Mouse (Mus musculus): ENCODE data around the gene Kcnd3.

Gene Kcnd3

DNA sequence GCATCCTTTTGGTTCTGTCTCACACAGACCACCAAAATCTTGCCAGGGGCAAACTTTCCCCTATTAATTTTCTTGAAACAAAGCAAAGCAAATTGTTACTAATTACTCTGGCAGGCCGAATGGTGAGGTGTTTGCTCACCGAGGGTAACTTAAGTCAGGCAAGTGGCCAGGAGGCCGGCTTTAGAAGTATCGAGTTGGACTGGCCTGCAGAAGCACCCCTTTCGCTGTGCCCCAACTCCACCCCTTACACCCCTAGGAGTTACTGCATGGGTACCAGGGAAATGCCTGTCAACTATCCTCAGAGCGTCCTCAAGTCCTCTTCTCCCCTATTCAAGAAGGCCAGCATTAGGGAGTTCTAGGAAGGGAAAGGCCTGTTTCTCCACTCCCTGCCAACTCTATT is 251.4 kb downstream of the Kcnd3 start:
- POLR2A ChIA-PET, result interaction anchor here in 2 of 4 experiments (0.9 to 1.5 kb wide), 5 partner anchors 10 to 845 kb away, joined by 3 to 7 read pairs (median 4); partner anchors contain the start of genes Cept1 (in 1 of the 2) and Dram2 (in 1 of the 2)
- CTCF ChIA-PET, result interaction anchor here in 1 of 4 experiments (2.3 kb wide), 1 partner anchor 23 kb away, joined by 9 read pairs; no protein-coding TSS in a partner anchor

DNA sequence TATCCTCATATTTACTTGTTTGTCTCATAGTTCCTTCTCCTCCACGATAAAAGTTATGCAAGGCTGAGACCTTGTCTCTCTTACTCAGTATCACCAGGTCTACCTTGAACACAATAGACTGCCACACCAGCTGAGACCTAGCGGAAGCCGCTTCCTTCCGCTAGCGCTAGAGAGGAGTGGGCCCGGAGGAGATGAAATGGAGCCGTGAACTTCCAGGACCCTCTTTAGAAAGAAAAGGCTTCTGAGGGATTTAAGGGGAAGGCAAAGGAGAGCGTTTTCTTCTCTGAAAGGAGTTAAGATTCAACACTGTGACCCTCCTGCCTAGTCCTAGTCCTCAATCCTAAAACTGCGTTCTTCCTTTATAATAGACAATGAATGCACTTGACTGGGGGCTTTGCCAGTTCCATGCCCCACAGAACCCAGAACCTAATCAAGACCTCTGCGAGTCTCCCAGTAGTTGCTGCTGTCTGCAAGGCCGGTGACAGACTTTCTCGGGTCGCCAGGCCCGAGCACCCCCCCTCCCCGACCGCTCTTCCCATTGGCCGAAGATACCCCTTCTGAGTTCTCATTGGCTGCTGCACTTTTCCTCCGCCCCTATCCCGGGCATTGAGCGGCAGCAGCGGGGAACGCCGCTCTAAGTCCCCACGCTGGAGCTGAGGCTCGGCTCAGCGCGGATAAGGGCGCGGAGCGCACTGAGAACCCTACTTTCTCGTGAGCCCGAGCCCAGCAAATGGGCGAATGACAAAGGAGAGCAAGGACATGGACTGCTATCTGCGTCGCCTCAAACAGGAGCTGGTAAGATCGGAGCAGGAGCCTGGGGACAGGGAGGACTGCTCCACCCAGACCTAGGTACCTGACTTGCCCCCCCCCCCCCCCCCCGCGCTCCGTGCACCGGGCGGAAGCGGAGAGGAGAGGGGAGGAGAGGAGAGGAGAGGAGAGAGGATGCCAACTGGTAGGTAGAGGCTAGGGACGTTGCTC is 252.2 kb downstream of the Kcnd3 start, which contains the start of gene Inka2:
Gene Inka2, plus strand, starts transcription at position 569 of the 978 bp plus-strand sequence.
- POLR2A ChIA-PET, result interaction anchor here in 3 of 4 experiments (0.6 to 1.8 kb wide), 22 partner anchors 10 to 1065 kb away, joined by 3 to 11 read pairs (median 4); partner anchors contain the start of genes Wdr77 (in 2 of the 3), Atp5f1 (in 1 of the 3), Cept1 (in 1 of the 3) and Ddx20 (in 1 of the 3)

DNA sequence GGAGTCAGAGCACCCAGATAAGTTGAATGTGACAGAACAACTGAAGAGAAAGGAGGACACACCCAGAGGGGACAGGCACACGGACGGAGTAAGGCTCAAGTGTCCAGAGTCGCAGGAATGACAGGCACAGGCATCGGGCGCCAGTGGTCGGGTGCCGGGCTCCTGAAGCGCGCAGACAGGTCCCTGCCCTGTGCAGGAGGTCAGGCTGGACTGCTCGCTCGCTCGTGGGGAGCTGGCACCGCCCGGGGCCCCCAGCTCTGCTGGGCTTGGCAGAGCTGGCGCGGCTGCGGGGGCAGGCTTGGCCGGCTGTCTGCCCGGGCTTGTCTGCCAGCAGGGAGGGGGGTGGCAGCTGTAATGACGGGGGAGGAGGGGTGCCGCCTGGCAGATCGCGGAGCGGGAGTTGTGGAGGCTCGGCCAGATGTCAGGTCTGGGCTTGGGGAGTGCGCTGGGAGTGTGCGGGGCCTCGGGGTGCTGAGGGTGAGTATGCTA is 253.0 kb downstream of the Kcnd3 start:
- ChIA-PET CTCF (interaction anchor here in 3 of 4 experiments (1.0 to 2.3 kb wide), 3 partner anchors 21 to 22 kb away, joined by 3 to 9 read pairs (median 7); no protein-coding TSS in a partner anchor), POLR2A (interaction anchor here in 3 of 4 experiments (0.6 to 1.8 kb wide), 22 partner anchors 11 to 1066 kb away, joined by 3 to 11 read pairs (median 3); partner anchors contain the start of genes Wdr77 (in 2 of the 3), Atp5f1 (in 1 of the 3) and Ddx20 (in 1 of the 3))

More for the DNA sequence above, 252.2 kb downstream of the Kcnd3 start, which contains the start of gene Inka2:
- CTCF ChIA-PET, result interaction anchor here in 2 of 4 experiments (0.7 to 2.3 kb wide), 3 partner anchors 17 to 23 kb away, joined by 3 to 9 read pairs (median 7); no protein-coding TSS in a partner anchor

DNA sequence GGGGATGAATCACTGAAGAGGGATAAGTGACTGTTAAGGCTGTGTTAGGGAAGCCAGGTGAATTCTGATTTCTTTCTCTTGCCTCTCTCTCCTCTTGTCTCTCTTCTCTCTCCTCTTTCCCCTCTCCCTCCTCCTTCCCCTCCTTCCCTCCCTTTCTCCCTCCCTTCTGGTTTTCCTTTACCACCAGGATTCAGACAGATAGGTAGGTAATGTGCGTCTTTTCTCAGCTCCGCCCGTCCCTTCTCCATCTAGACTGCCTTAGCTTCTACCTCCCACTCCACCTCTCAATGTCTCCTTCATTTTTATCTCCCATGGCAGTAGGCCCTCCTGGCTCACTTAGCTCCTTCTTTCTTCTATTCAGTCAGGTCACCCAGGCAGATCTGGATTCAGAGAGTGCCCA is 253.4 kb downstream of the Kcnd3 start:
- ChIA-PET CTCF (interaction anchor here in 3 of 4 experiments (1.0 to 2.3 kb wide), 3 partner anchors 20 to 21 kb away, joined by 3 to 9 read pairs (median 7); no protein-coding TSS in a partner anchor), POLR2A (interaction anchor here in 3 of 4 experiments (0.6 to 1.8 kb wide), 10 partner anchors 11 to 585 kb away, joined by 3 to 11 read pairs (median 4); partner anchors contain the start of genes Wdr77 (in 2 of the 3), Atp5f1 (in 1 of the 3) and Ddx20 (in 1 of the 3))

DNA sequence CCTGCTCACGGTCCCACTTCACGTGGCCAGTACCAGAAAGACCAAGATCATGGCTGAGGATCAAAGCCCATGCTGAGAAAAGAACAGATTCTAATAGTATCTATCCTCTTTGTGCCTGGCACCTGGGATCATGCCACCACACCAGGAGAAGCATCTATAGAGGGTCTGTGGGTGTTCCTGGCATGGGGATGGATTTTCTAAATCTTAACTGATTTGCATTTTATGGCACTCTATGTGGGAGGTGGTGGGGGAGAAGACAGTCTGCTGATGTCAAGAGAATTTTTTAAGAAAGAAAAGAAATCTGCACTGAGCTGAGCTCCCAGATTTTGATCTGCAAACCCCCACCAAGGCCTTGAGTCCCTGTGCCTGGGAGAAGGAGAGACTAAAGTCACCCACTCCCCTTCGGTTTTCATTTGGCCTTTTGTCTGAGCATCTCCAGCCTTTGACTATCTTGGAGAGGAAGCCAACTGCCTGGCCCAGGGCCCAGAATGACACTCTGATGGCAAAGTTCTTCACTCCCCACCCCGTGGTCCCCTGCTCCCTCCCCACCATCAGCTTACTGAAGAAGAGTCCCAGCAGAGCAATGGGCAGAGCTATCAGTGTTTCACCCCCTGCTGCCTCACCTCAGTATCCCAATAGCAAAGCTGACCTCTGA is 254.4 kb downstream of the Kcnd3 start:
- CTCF ChIA-PET, result no interaction called here
- POLR2A ChIA-PET, result interaction anchor here in 1 of 4 experiments (1.3 to 1.4 kb wide), 2 partner anchors 17 to 186 kb away, joined by 3 read pairs; no protein-coding TSS in a partner anchor

DNA sequence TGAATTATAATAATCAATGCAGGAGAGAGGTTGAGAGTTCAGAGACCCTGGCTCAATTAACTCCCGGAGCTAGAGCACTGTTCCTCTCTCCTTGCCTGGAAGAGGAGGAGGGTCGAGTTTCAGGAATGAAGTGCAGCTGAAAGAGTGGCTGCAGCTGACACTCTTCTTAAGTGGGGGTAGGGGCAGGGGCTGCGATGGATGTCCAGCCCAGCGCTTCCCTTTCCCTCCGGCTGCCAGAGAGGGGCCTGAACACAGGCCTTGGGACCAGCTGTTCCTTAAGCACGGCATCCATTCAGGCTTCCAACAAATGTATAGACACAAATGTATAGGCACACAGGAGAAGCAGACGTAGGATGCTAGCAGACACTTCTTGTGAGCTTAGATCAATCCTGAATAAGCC is 255.5 kb downstream of the Kcnd3 start:
- ChIA-PET POLR2A (interaction anchor here in 3 of 4 experiments (0.7 to 1.5 kb wide), 4 partner anchors 143 to 487 kb away, joined by 3 read pairs; partner anchors contain the start of gene Wdr77 (in 1 of the 3)), CTCF (no interaction called here)

DNA sequence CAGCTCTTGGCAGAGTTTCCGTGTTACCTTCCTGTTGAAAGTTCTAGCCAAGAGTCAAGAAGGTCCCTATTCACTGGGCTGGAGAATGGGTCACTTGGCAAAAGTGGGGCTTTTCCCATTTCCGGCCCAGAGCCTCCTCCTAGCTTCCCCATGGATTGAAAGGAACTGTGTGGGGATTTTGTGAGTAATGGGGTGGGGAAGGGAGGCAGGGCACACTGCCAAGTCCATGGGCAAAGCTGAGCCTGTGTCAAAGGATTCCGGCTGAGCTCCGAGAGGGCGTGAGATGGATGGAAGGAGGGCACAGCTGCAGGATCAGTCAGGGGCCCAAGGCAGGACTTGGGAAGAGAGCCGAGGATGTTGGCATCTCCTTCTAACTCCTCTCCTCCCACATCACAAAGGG is 258.1 kb downstream of the Kcnd3 start:
- ChIA-PET POLR2A (interaction anchor here in 2 of 4 experiments (0.7 to 1.0 kb wide), 2 partner anchors 17 to 1491 kb away, joined by 3 read pairs; no protein-coding TSS in a partner anchor), CTCF (no interaction called here)

DNA sequence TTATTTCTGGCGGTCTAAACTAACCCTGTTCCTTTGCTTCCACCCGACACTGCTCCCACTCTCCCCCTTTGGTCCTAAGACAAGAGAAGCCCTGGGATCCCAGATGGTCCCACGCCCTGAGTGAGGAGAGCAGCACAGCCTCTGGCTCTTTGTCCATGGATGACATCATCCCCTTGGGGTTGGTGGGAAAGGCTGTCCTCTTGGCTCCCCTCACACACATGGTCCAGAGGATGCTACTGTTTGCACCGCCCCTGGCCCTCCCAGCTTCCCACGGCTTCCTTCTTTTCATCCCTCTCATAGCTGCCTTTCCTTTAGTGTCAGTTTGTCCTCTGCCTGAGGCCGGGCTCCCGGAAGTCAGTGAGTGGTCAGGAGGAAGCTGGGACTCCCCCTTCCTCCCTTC is 259.6 kb downstream of the Kcnd3 start:
- POLR2A ChIA-PET, result no interaction called here
- CTCF ChIA-PET, result no interaction called here

DNA sequence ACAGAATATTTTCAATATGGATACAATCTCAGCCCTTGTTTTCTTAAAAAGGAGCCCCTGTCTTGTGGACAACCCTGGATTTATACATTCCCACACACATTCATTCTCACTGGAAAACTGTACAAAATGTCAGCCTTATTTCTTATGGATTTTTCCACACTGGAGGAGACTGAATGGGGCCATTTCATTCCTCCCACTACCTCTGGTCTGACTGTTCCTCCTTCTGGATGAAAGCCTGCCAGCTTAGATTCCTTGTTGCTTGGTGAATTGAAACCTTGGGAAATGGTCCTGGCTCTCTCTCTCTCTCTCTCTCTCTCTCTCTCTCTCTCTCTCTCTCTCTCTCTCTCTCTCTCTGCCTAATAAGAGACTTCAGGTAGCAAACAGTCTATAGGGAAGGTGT is 260.7 kb downstream of the Kcnd3 start:
- POLR2A ChIA-PET, result interaction anchor here in 2 of 4 experiments (0.6 to 1.5 kb wide), 4 partner anchors 26 to 1576 kb away, joined by 3 to 4 read pairs (median 4); partner anchors contain the start of gene Ddx20 (in 1 of the 2)
- CTCF ChIA-PET, result interaction anchor here in 1 of 4 experiments (1.1 kb wide), 1 partner anchor 187 kb away, joined by 4 read pairs; no protein-coding TSS in a partner anchor

DNA sequence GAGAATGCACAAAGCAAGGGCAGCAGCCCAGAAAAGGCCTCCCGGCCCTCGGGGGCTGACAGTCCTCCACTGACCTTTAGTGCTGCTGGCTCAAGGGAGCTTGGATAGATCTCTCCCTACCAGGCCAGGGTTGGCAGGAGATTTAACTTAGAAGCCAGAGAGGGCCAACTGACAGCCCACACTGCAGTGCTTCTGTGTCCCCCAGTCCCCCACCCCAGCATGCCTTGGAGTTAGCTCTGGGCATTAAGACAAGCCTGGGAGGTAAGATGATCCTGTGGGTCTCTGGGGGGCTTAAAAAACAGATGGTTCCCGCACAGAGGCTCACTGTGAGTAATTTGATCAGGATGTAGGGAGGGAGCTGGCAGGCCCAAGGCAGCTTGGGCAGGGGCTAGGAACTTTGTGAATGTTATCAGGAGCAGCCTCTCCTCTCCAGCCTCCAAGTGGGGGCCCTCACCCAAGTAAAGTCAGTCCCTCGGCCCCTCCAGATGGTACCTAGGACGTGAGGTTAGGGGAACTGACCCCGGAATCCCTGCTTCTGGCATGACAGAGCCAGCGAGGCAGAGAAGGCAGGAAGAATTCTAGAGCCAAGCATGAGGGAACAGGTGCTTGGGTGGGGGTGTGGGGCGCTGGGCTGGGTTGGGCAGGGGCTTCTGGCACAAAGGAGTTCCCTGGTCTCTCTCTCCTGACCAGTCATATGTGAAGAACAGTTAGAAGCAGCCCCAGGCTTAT is 262.1 kb downstream of the Kcnd3 start:
- CTCF ChIA-PET, result interaction anchor here in 1 of 4 experiments (0.9 kb wide), 1 partner anchor 26 kb away, joined by 3 read pairs; no protein-coding TSS in a partner anchor
- POLR2A ChIA-PET, result interaction anchor here in 1 of 4 experiments (0.6 to 1.1 kb wide), 2 partner anchors 9 to 231 kb away, joined by 3 to 10 read pairs; no protein-coding TSS in a partner anchor

DNA sequence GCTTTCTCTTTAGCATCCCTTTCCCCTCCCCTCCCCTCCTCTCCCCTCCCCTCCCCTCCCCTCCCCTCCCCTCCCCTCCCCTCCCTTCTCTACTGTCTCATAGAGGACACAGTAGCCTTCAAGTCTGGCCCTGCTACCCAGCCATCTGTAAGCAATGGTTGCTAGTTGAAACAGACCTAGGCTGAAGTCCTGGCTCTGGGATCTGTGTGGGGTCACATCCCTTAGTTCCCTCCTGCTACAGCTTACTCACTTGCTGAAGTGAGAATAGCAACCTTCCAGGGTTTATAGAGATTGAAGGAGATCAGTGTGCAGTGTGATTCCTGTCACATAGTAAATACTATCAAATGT is 262.7 kb downstream of the Kcnd3 start:
- CTCF ChIA-PET, result interaction anchor here in 1 of 4 experiments (0.9 to 1.1 kb wide), 2 partner anchors 26 to 185 kb away, joined by 3 to 4 read pairs; no protein-coding TSS in a partner anchor

DNA sequence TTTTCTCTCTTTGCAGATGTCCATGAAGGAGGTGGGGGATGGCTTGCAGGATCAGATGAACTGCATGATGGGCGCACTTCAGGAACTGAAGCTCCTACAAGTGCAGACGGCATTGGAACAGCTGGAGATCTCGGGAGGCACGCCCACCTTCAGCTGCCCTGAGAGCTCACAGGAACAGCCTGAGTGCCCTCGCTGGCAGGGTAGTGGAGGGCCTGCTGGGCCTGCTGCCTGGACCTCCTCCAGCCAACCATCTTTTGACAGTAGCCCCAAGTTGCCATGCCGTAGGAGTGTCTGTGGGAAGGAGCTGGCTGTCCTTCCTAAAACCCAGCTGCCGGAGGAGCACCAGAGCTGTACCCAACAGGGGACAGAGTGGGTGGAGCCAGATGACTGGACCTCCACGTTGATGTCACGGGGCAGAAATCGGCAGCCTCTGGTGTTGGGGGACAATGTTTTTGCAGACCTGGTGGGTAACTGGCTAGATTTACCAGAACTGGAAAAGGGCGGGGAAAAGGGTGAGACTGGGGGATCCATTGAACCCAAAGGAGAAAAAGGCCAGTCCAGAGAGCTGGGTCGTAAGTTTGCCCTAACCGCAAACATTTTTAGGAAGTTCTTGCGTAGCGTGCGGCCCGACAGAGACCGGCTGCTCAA is 264.3 kb downstream of the Kcnd3 start:
- ChIA-PET CTCF (interaction anchor here (0.6 to 1.4 kb wide), 5 partner anchors 9 to 114 kb away, joined by 3 to 6 read pairs (median 4); no protein-coding TSS in a partner anchor), POLR2A (interaction anchor here in 3 of 4 experiments (0.6 to 2.3 kb wide), 7 partner anchors 9 to 1311 kb away, joined by 3 to 11 read pairs (median 6); partner anchors contain the start of genes Inka2 (in 2 of the 3) and Wdr77 (in 1 of the 3))

More for the DNA sequence above, 262.7 kb downstream of the Kcnd3 start:
- POLR2A ChIA-PET, result no interaction called here

DNA sequence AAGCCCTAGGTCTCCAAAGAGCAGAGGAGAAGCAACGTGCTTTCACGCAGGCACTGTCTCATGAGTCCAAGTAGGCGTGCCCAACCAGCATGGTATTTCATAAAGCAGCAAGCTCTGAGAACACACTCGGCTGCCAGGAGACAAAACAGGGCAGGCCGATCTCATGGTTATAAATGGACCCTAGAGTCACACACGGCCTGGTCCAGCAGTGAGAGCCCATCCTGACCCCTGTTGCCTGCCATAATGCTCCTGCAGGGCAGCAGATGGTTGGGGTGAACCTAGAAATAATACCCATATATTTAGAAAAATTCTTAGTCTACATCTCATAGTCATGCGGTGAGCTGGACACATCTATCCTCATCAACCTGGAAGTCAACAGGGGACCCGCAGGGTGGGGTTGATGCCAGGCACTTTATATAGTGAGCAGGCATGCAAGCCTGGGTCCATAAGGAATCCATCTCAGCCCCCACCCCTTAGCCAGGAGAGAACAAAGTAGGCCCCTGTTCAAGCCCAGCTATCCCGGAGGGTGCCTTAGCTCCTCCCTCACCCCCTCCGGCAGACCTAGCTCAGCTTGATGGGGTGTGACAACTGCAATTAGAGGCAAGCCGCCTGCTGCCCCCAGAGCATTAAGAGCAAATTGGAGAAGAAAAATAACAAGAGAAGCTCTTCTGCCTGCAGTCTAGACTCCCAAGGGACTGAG is 265.9 kb downstream of the Kcnd3 start:
- CTCF ChIA-PET, result interaction anchor here in 2 of 4 experiments (0.6 to 1.5 kb wide), 3 partner anchors 9 to 190 kb away, joined by 3 to 4 read pairs (median 3); no protein-coding TSS in a partner anchor
- POLR2A ChIA-PET, result interaction anchor here in 3 of 4 experiments (0.7 to 1.4 kb wide), 6 partner anchors 9 to 45 kb away, joined by 3 to 5 read pairs (median 3); partner anchors contain the start of genes Ddx20 (in 1 of the 3) and Inka2 (in 1 of the 3)

DNA sequence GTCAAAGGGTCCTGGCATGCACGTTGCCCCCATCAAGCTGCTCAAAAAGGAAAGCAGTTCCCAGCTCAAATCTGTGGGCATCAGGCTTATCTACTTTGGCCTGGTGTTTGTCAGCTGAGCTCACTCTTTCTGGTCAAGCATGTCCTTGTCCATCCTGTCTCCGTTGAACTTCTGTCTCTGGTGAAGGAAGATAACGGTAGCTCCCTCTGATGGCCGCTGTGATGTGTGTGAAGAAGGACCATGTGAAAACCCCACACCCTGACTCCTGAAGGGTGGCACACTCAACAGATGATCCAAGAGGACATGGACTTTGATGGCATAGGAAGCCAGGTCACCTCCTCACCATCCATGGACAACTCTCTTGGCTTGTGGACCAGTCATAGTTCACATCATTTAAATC is 266.6 kb downstream of the Kcnd3 start:
- CTCF ChIA-PET, result interaction anchor here in 2 of 4 experiments (0.6 to 1.5 kb wide), 2 partner anchors 8 to 181 kb away, joined by 3 to 4 read pairs; no protein-coding TSS in a partner anchor
- POLR2A ChIA-PET, result interaction anchor here in 3 of 4 experiments (0.7 to 1.4 kb wide), 5 partner anchors 8 to 45 kb away, joined by 3 to 5 read pairs (median 3); partner anchors contain the start of genes Ddx20 (in 1 of the 3) and Inka2 (in 1 of the 3)

DNA sequence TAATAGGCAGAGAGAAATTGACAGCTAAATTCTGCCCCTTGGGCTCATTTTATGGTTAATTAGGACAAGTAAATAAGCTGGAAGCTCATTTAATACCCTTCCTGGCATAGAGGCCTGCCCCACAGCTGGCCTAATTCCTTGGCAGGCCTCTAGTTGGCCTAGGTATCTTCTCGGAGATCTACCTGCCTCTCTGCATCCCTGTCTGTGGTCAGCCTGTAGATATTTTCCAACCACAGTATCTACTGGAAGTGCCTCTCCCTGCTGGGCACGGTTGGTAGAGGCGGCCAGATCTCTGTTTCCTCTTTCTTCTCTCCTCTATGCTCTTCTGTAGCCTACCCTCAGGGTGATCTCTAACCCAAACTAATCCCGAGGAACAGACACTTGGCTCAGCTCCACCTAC is 267.8 kb downstream of the Kcnd3 start:
- ChIA-PET CTCF (no interaction called here), POLR2A (interaction anchor here in 1 of 4 experiments (2.0 kb wide), 1 partner anchor 33 kb away, joined by 5 read pairs; no protein-coding TSS in a partner anchor)
